Mouse (Mus musculus): ENCODE measurements around the gene Tmem14a.

GRCm38 (mm10) chr1:21248560-21249390 is 30.4 kb downstream of the Tmem14a start:
- no peak for TF ChIP-seq TAL1 (conservative IDR thresholded peaks at IDR 0.05; ENCODE audit: low read depth, low read length)
- no peak for TF ChIP-seq CTCF (IDR thresholded peaks at IDR 0.05; ENCODE audit: low read depth, low read length)
- no peak for TF ChIP-seq GATA1 (IDR thresholded peaks at IDR 0.05; ENCODE audit: borderline replicate concordance, low read length)
- TF ChIP-seq POLR2AphosphoS5 (IDR thresholded peaks at IDR 0.05; ENCODE audit: insufficient replicate concordance, low read depth, low read length) = no peak
